Mouse (Mus musculus): ENCODE measurements at regions not wholly inside any gene's neighbourhood (a gene's known extent, or its start where the extent isn't known, plus 50 kb on each side); places are given as distances from the start of the nearest gene placed in this dataset.
A peak's percentile ranks its signal among the peaks of the same experiment; 100 is the strongest.

DNA sequence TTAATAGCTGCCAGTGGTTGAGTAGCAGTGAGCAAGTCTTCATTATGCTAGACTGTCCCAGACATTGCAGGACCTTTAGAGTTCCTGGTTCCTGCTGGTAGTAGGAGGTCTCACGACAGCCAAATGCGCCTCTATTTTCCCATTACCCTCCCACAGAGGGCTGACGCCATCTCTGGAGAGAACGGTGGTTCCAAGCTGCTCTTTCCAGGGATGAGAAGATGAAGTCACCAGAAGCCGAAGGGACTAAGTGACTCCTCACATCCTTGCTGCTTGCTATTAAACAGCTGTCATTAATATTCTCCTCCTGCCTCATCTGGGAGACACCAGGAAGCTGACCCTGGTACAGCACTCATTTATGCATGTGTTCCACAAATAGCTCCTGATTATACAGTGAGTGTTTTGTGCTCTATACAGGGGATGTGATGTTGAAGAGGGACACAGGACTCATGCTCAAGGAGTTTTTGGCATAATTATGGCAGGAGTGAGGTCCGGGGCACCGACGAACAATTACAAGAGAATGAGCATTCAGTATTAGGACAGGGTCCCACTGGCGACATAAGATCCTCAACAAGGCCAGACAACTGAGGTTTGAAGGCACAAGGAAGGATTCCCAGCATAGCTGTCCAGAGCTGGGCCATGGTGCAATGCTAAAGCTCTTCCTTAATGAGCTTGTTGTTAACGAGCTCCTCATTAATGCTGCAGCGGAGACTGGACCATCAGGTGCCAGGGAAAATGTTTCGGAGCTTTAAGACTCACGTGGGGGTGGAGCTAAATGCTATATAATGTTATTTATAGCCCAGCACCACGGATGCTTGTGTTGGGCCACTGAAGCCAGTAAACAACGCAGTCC, 145.6 kb downstream of the Kit start:
- intact Hi-C loops (cut with DNase I), result no loop called here
- no peak for DNase-seq (ENCODE audit: low spot score in 2 of 2)

DNA sequence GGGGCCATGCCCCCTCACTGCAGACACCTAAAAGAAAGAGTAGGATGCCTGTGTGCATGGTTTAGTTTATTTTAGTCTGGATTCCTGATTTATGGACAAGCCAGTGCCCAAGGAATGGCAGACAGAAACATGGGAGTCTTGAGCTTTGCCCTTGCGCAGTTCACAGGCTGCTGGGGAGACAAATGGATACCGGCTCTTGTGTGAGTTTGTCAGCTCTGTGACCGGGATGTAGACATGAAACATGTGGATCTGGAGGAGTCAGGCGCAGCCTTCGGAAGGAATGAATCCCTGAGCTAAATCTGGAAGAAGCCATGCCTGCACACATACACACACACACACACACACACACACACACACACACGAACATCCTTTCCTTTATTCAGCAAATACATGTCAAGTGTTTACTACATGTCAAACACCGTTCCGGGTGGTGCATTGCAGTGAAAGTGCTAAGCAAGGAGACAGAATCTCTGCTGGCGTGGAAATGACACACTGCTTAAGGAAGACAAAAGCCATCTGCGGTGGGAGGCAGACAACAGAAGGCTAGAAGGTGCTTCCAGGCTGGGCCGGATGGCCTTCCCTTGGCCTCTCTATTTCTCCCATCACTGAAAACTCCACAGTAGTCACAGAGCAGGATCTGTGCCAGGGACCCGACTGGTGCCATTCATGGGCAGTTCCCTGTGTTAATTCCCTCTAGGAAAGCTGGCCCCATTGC, 144.0 kb downstream of the Kit start:
- DNase-seq (ENCODE audit: low spot score in 2 of 2), result peak in 1 of 2 experiments; percentile 8

More for the DNA sequence above, 144.0 kb downstream of the Kit start:
- intact Hi-C loops (cut with DNase I), result no loop called here
